Comparison of ENCODE assay signal across 30 mouse cellular contexts in the genomic region with DNA sequence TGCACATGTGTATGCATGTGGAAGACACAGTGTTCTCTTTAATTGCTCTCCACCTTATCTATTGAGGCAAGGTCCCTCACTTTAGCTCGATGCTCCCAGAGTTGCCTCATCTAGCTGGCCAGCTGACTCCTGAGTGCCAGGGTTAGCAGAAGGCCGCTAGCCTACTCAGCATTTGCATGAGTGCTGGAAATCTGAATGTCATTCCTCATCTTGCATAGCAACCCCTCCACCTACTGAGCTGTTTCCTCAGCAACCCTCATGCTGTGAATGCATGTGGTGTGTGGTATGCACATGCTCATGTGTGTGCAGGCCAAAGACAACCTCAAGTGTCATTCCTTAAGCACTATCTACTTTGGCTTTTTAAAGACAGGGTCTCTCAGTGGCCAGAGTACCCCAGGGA. TPM values are rescaled to one million over a fixed set of nuclear protein-coding genes. Genes with fewer than 3 reads are reported as not detected.
DNase-seq lines count a peak whose midpoint lies in the region; ATAC-seq and TF ChIP-seq lines count a peak whose summit lies in the region.
"Had no signal": no experiment of that assay in that cellular context is flagged by ENCODE, and none has a peak within 500 bp of the region (broad histone marks: within the 10 kb centered on the region; RNA-seq: fewer than 3 reads in every experiment).

No protein-coding gene starts in this region.

- no peak for TF ChIP-seq CTCF in intestine, postnatal 0 days (IDR thresholded peaks at IDR 0.05; ENCODE audit: low read depth)

- no peaks in the 10 kb centered on the region for H3K4me1 ChIP-seq in intestine, postnatal 0 days (replicated peaks; ENCODE audit: control insufficient read depth, insufficient read depth, low read length)
- H3K4me1 ChIP-seq in intestine, embryonic 15.5 days (replicated peaks): no peaks in the 10 kb centered on the region
- H3K4me1 ChIP-seq in megakaryocyte, embryonic 14.5 days: peaks cover 19% of the 10 kb centered on the region
- H3K4me1 ChIP-seq: embryonic facial prominence, embryonic 13.5 days; forebrain, embryonic 10.5 days; forebrain, embryonic 15.5 days had no signal

- peak; percentile 60 for ATAC-seq in intestine, postnatal 0 days
- no peak for ATAC-seq in intestine, embryonic 15.5 days
- ATAC-seq in megakaryocyte, adult 5-6 weeks (ENCODE audit: poor library complexity, severe bottlenecking): no peak
- ATAC-seq: forebrain, embryonic 15.5 days; hindbrain, embryonic 16.5 days; intestine, embryonic 16.5 days; midbrain, embryonic 16.5 days had no signal

- H3K4me3 ChIP-seq in intestine, postnatal 0 days (ENCODE audit: low read depth, low read length): no peak overlapping the region
- no peak overlapping the region for H3K4me3 ChIP-seq in intestine, embryonic 15.5 days (replicated peaks)
- H3K4me3 ChIP-seq in megakaryocyte, embryonic 14.5 days (replicated peaks): peak overlapping the region; percentile 42
- H3K4me3 ChIP-seq: embryonic facial prominence, embryonic 13.5 days; forebrain, embryonic 10.5 days; forebrain, embryonic 15.5 days; hindbrain, embryonic 10.5 days; myocyte had no signal

- no peaks in the 10 kb centered on the region for H3K9me3 ChIP-seq in intestine, postnatal 0 days (ENCODE audit: control insufficient read depth)
- no peaks in the 10 kb centered on the region for H3K9me3 ChIP-seq in intestine, embryonic 15.5 days
- H3K9me3 ChIP-seq in megakaryocyte, embryonic 14.5 days: no peaks in the 10 kb centered on the region
- H3K9me3 ChIP-seq: embryonic facial prominence, embryonic 13.5 days; forebrain, embryonic 10.5 days; forebrain, embryonic 15.5 days; G1E; hindbrain, embryonic 10.5 days had no signal

- no peaks in the 10 kb centered on the region for H3K27me3 ChIP-seq in intestine, postnatal 0 days (replicated peaks; ENCODE audit: control insufficient read depth, insufficient read depth, low read length)
- no peaks in the 10 kb centered on the region for H3K27me3 ChIP-seq in intestine, embryonic 15.5 days (replicated peaks)
- no peaks in the 10 kb centered on the region for H3K27me3 ChIP-seq in megakaryocyte, embryonic 14.5 days (replicated peaks)
- H3K27me3 ChIP-seq: embryonic facial prominence, embryonic 13.5 days; forebrain, embryonic 15.5 days had no signal

- H3K36me3 ChIP-seq in intestine, postnatal 0 days (ENCODE audit: control insufficient read depth, insufficient read depth): no peaks in the 10 kb centered on the region
- H3K36me3 ChIP-seq in intestine, embryonic 15.5 days: no peaks in the 10 kb centered on the region
- H3K36me3 ChIP-seq in megakaryocyte, embryonic 14.5 days (replicated peaks; ENCODE audit: low read length): peaks cover 16% of the 10 kb centered on the region
- H3K36me3 ChIP-seq: embryonic facial prominence, embryonic 13.5 days; forebrain, embryonic 10.5 days; G1E had no signal

- 45% methylated on average over 2 of the region's 2 CpGs for WGBS in intestine, postnatal 0 days
- WGBS in intestine, embryonic 15.5 days: 59% methylated on average over 2 of the region's 2 CpGs

- DNase-seq in adrenal gland, postnatal 14 days: peak; percentile 9
- DNase-seq in adrenal gland, adult 18-20 months (ENCODE audit: low spot score in 2 of 2): no peak
- peak; percentile 13 for DNase-seq in telencephalon, adult 2 months (ENCODE audit: low read depth, low spot score)
- no peak for DNase-seq in cerebellum, postnatal 10 days
- DNase-seq: adrenal gland, postnatal 25 days; cerebellum, adult 8-10 months; cerebellum, postnatal 36 days; heart, postnatal 14 days; kidney, postnatal 14 days; liver; lung, adult 2 months; lung, postnatal 10 days; retina, postnatal 1 day; right cerebral cortex, postnatal 14 days had no signal

- H3K9ac ChIP-seq in intestine, postnatal 0 days (ENCODE audit: low read depth, low read length): no peak overlapping the region
- H3K9ac ChIP-seq in intestine, embryonic 15.5 days: no peak overlapping the region
- H3K9ac ChIP-seq: embryonic facial prominence, embryonic 13.5 days; forebrain, embryonic 15.5 days; liver, embryonic 14.5 days had no signal

- H3K4me2 ChIP-seq in intestine, postnatal 0 days (replicated peaks; ENCODE audit: low read depth): no peak overlapping the region
- H3K4me2 ChIP-seq in intestine, embryonic 15.5 days (replicated peaks): no peak overlapping the region
- H3K4me2 ChIP-seq: embryonic facial prominence, embryonic 13.5 days; forebrain, embryonic 15.5 days; midbrain, embryonic 11.5 days had no signal

- no peak overlapping the region for H3K27ac ChIP-seq in intestine, postnatal 0 days (ENCODE audit: low read depth, low read length)
- no peak overlapping the region for H3K27ac ChIP-seq in intestine, embryonic 15.5 days
- H3K27ac ChIP-seq: embryonic facial prominence, embryonic 13.5 days; forebrain, embryonic 10.5 days; forebrain, embryonic 15.5 days; hindbrain, embryonic 10.5 days; liver, embryonic 14.5 days; macrophage had no signal

RNA-seq across cellular contexts. Expression of gene Tsga10, which starts 15.5 kb away (rescaled TPM):
- 4.6 and 5.2 TPM in 2 replicates for total RNA-seq in adrenal gland, postnatal 14 days (2021)
- 1 to 10 TPM; 3.9 to 6.2 TPM for total RNA-seq in adrenal gland, adult 18-20 months (2021)
- 2.0 and 2.1 TPM in 2 replicates for polyA plus RNA-seq in intestine, postnatal 0 days (2015; fragmentation: Nextera tagmentation; extraction: Ambion mirVana)
- 4.5 and 4.7 TPM in 2 replicates for polyA plus RNA-seq in intestine, embryonic 15.5 days (2015; fragmentation: Nextera tagmentation; extraction: Ambion mirVana)
- polyA plus RNA-seq in megakaryocyte, embryonic 14.5 days (2012; ENCODE audit: insufficient read depth, low replicate concordance): 0.35 TPM in 1 of 2 replicates, not detected in the other
- 12.5 and 15.0 TPM in 2 replicates for total RNA-seq in megakaryocyte, adult 5-6 weeks (2015)
- total RNA-seq in megakaryocyte, adult 5-6 weeks (2017): 14.1 and 14.8 TPM in 2 replicates

RNA-seq across cellular contexts. Expression of gene Lipt1, which starts 20.8 kb away (rescaled TPM):
- 18.4 and 19.3 TPM in 2 replicates for total RNA-seq in adrenal gland, postnatal 14 days (2021)
- 10 to 100 TPM in 1 of 2 experiments, 1 to 10 TPM in 1; 10.0 to 15.8 TPM for total RNA-seq in adrenal gland, adult 18-20 months (2021)
- polyA plus RNA-seq in intestine, postnatal 0 days (2015; fragmentation: Nextera tagmentation; extraction: Ambion mirVana): 4.1 and 4.7 TPM in 2 replicates
- 9.0 and 11.4 TPM in 2 replicates for polyA plus RNA-seq in intestine, embryonic 15.5 days (2015; fragmentation: Nextera tagmentation; extraction: Ambion mirVana)
- not detected in 2 replicates for polyA plus RNA-seq in megakaryocyte, embryonic 14.5 days (2012; ENCODE audit: insufficient read depth, low replicate concordance)
- total RNA-seq in megakaryocyte, adult 5-6 weeks (2015): 1.9 and 2.0 TPM in 2 replicates
- 0.22 and 1.5 TPM in 2 replicates for total RNA-seq in megakaryocyte, adult 5-6 weeks (2017)

RNA-seq across cellular contexts. Expression of gene Mitd1, which starts 39.5 kb away (rescaled TPM):
- 13.1 and 17.5 TPM in 2 replicates for total RNA-seq in adrenal gland, postnatal 14 days (2021)
- 10 to 100 TPM in 1 of 2 experiments, 1 to 10 TPM in 1; 9.6 to 12.9 TPM for total RNA-seq in adrenal gland, adult 18-20 months (2021)
- polyA plus RNA-seq in intestine, postnatal 0 days (2015; fragmentation: Nextera tagmentation; extraction: Ambion mirVana): 31.0 and 32.3 TPM in 2 replicates
- 29.7 and 29.8 TPM in 2 replicates for polyA plus RNA-seq in intestine, embryonic 15.5 days (2015; fragmentation: Nextera tagmentation; extraction: Ambion mirVana)
- polyA plus RNA-seq in megakaryocyte, embryonic 14.5 days (2012; ENCODE audit: insufficient read depth, low replicate concordance): 3.0 and 10.0 TPM in 2 replicates
- total RNA-seq in megakaryocyte, adult 5-6 weeks (2015): 26.0 and 36.1 TPM in 2 replicates
- total RNA-seq in megakaryocyte, adult 5-6 weeks (2017): 28.3 and 30.2 TPM in 2 replicates

RNA-seq across cellular contexts. Expression of gene Mrpl30, which starts 39.6 kb away (rescaled TPM):
- total RNA-seq in adrenal gland, postnatal 14 days (2021): 308 and 342 TPM in 2 replicates
- total RNA-seq in adrenal gland, adult 18-20 months (2021): 100 to 1,000 TPM; 186 to 276 TPM
- 261 and 264 TPM in 2 replicates for polyA plus RNA-seq in intestine, postnatal 0 days (2015; fragmentation: Nextera tagmentation; extraction: Ambion mirVana)
- polyA plus RNA-seq in intestine, embryonic 15.5 days (2015; fragmentation: Nextera tagmentation; extraction: Ambion mirVana): 255 and 258 TPM in 2 replicates
- polyA plus RNA-seq in megakaryocyte, embryonic 14.5 days (2012; ENCODE audit: insufficient read depth, low replicate concordance): 6.9 and 19.0 TPM in 2 replicates
- 223 and 230 TPM in 2 replicates for total RNA-seq in megakaryocyte, adult 5-6 weeks (2015)
- 174 and 190 TPM in 2 replicates for total RNA-seq in megakaryocyte, adult 5-6 weeks (2017)

Comparison
In these comparisons a context has a peak if more than half of its experiments do, and no peak if none do; other contexts are left out.
1. DNase-seq: peak in adrenal gland, postnatal 14 days (single experiment) and telencephalon, adult 2 months (single experiment); none in adrenal gland, adult 18-20 months (0 of 2) and cerebellum, postnatal 10 days (0 of 2).